Mouse (Mus musculus) brain, embryonic 14.5 days (tissue): ENCODE data around the gene Timm50. TPM values are rescaled to one million over a fixed set of nuclear protein-coding genes. Genes with fewer than 3 reads are reported as not detected.

ENCODE experiments used
- DNase-seq: peaks from one replicate; pipeline ENCODE4 v3.0.0-alpha.2; 2011; ENCODE audit warnings: low read depth
- CTCF ChIP-seq: fragments of 200-500 bp; IDR thresholded peaks from 2 replicates; pipeline ENCODE4 v1.5.1; 2012; ENCODE audit warnings: inconsistent platforms, mild to moderate bottlenecking, moderate library complexity, borderline replicate concordance; ENCODE audit not compliant: insufficient read depth, insufficient read length; ENCODE audit errors: extremely low read depth
- POLR2A ChIP-seq: fragments of 200-500 bp; IDR thresholded peaks from 2 replicates; pipeline ENCODE4 v1.6.1; 2012; ENCODE audit warnings: mild to moderate bottlenecking, inconsistent platforms, borderline replicate concordance; ENCODE audit not compliant: poor library complexity, insufficient read depth, insufficient read length, severe bottlenecking; ENCODE audit errors: extremely low read depth
- polyA plus RNA-seq: library from polyadenylated mRNA; depleted of rRNA; stranded (reverse); fragments of >200 nt; gene quantifications from 2 replicates; pipeline ENCODE4 v1.2.3, GENCODE M21; 2012

Timm50 gene
- polyA plus RNA-seq, 1 experiment, result 105 TPM

DNA sequence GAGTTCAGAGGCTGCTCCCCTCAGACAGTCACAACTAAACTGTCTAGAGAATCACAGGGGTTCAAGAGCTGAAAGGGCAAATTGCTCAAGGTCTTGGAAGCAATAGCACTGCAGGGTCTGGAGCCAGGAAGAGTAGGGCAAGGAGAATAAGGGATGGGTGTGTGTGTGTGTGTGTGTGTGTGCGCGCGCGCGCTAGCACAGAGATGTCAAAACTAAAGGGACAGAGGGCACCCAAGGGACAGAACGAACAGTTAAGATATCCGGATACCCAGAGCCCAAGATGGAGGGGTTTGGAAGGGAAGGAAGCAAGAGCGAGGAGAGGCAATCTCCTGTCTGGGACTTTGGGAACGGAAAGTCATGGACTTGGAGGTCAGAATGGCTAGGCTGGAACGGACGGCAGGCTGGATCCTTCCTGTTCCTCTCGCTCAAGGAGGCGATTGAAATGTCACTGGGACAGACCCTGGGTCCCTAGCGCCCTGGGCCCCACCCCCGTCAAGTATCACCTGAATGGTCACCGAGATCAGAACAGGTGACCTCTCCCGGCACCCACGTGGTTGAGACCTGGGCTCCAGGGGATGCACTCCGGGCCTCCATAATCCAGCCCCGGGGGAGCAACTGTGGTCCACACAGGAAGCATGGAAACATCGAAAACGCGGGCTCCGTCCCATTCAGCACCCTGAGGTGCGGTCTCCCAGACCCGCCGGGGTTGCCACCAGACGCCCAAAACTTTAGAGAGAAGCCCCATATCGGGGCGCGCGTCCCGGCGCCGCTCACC lies 534 bp downstream of the Timm50 start:
- no peak for DNase-seq
- TF ChIP-seq POLR2A (no peak), CTCF (no peak)

DNA sequence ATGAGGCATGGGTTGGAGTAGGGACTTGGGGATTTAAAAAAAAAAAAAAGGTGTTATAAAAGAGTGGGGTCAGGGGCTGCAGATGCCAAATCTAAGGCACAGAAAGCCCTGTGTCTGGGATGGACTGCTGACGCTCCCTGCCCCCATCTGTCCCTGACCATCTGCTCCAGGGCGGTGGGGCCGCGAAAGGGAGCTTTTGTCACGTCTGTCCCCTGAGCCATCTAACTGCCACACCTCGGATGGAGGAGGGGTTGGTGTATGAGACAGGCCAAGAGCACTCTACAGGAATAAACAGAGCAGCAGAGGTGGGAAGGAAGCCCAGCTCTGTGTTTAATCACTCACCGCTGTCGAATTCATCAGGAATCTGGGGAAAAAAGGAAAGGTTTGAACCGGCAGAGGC lies 2.1 kb downstream of the Timm50 start:
- DNase-seq, result peak; percentile 59
- TF ChIP-seq POLR2A, result no peak
- no peak for TF ChIP-seq CTCF

DNA sequence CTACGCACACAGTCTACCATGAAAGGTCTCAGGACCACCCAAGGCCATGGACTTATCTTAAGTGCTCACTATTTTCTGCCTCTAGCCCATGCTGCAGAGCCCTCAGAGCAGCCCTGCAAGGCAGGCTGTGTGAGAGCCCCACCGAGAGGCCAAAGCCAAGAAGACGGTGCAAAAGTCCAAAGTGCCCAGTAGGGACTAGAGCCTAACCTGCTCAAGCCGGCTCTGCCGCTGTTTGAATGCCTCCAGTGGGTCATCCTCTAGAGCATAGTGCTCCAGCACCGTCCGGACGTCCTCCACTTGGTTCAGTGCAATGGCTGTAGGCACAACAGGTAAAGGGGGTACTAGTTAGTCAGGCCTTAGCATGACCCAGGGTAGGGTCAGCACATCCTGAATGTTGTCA lies 5.7 kb downstream of the Timm50 start:
- no peak for DNase-seq
- TF ChIP-seq CTCF (no peak), POLR2A (no peak)

- TF ChIP-seq CTCF, result no peak
- no peak for DNase-seq
These were observed 6.2 kb downstream of the Timm50 start for GRCm38 (mm10) chr7:28305641-28306040.

- TF ChIP-seq POLR2A, result peak; percentile 11; the same call in 1 of the 2 replicates
- TF ChIP-seq CTCF, result peak; percentile 56
- DNase-seq, result peak; percentile 92
These were observed 10.0 kb downstream of the Timm50 start, which contains the start of gene Dll3 for GRCm38 (mm10) chr7:28301616-28302433. TSS of gene Dll3 (minus strand) at chr7:28302238.

DNA sequence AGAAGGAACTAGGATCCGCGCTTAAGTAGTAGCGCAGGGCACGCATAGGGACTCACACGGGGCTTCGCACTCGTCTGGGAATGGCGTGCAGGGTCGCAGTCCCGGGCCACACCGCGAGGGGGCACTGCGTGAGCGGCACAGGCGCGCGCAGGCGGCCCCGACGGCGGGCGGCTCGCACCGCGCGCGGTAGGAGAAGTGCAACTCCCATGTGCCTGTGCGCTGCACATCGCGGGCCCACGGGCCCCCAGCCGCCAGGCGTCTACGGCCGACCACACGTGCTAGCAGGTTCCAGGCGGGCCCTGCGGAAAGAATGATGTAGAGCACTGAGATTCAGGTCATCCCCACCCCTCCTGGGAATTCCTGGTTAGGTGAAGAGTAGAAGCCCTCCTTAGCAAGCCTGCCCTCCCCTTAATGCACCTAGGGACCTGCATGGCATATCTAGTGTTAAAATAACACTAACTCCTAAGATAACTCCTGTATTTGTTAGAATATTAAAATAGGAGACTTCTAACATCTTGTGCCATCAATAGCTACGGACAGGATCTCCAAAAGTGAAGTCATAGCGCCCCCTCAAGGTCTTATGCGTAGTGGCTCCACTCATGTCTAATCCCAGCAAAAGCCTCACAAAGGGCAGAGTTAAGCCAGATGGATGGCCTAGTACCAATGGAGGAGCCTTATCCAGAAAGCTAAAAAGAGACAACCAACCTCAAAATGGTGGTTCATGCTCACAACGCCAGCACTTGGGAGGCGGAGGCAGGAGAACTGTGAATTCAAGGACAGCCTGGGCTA lies 12.8 kb downstream of the Timm50 start:
- no peak for TF ChIP-seq POLR2A
- peak; percentile 64; the same call in 1 of the 2 replicates for TF ChIP-seq CTCF
- peak; percentile 91 for DNase-seq

- DNase-seq, result peak; percentile 92
- no peak for TF ChIP-seq CTCF
- peak; percentile 61 for TF ChIP-seq POLR2A
These were observed 17.4 kb downstream of the Timm50 start for GRCm38 (mm10) chr7:28294481-28294880.

GRCm38 (mm10) chr7:28290638-28291590 lies 21.0 kb downstream of the Timm50 start, which contains the start of gene Selenov:
TSS of gene Selenov (minus strand) at chr7:28291186.
- TF ChIP-seq POLR2A (no peak), CTCF (peak; percentile 21; the same call in 1 of the 2 replicates)
- DNase-seq, result peak; percentile 63

GRCm38 (mm10) chr7:28290165-28290564 lies 21.7 kb downstream of the Timm50 start:
- TF ChIP-seq CTCF (peak; percentile 17; the same call in 1 of the 2 replicates), POLR2A (no peak)
- DNase-seq, result peak; percentile 55

GRCm38 (mm10) chr7:28280630-28281029 lies 31.2 kb downstream of the Timm50 start:
- no peak for DNase-seq
- no peak for TF ChIP-seq CTCF
- TF ChIP-seq POLR2A, result no peak

DNA sequence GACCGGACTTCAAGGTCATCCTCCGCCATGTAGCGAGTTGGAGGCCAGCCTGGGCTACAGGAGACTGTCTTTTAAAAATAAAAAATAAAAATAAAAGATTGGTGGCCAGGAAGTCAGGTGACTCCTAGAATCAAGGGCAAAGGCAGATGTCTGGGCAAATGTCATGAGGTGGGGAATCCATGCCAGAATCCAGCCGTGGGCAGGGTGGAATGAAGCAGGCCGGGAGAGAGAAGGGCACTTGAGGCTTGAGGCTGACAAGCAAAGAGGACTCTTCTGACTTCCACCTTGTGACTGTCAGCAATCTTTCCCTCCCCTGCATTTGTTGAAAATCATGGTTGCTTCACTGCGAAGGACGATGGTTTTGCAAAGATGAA lies 33.6 kb downstream of the Timm50 start:
- TF ChIP-seq POLR2A (no peak), CTCF (no peak)
- DNase-seq, result no peak
